Mouse (Mus musculus): ENCODE measurements at regions not wholly inside any gene's neighbourhood (a gene's known extent, or its start where the extent isn't known, plus 50 kb on each side); places are given as distances from the start of the nearest gene placed in this dataset.
A peak's percentile ranks its signal among the peaks of the same experiment; 100 is the strongest.
"Not testable (repeated sequence)": the region's sequence is repeated elsewhere in the genome, so short reads cannot be mapped to it uniquely, and the experiment has no call there.

- H3K27me3 ChIP-seq (replicated peaks) = no peaks in the 10 kb centered on the region
- no peak overlapping the region for H3K4me3 ChIP-seq
- no peaks in the 10 kb centered on the region for H3K36me3 ChIP-seq (replicated peaks)
- no peak overlapping the region for H3K27ac ChIP-seq
- no peaks in the 10 kb centered on the region for H3K4me1 ChIP-seq
- H3K9ac ChIP-seq = no peak overlapping the region
- no peak overlapping the region for H3K4me2 ChIP-seq
- no peaks in the 10 kb centered on the region for H3K9me3 ChIP-seq
- ATAC-seq (replicated peaks) = no peak
- WGBS = 88% methylated on average over 4 of the region's 4 CpGs
Measured at GRCm38 (mm10) chr3:31508471-31508870, 198.3 kb upstream of the Slc7a14 start.

DNA sequence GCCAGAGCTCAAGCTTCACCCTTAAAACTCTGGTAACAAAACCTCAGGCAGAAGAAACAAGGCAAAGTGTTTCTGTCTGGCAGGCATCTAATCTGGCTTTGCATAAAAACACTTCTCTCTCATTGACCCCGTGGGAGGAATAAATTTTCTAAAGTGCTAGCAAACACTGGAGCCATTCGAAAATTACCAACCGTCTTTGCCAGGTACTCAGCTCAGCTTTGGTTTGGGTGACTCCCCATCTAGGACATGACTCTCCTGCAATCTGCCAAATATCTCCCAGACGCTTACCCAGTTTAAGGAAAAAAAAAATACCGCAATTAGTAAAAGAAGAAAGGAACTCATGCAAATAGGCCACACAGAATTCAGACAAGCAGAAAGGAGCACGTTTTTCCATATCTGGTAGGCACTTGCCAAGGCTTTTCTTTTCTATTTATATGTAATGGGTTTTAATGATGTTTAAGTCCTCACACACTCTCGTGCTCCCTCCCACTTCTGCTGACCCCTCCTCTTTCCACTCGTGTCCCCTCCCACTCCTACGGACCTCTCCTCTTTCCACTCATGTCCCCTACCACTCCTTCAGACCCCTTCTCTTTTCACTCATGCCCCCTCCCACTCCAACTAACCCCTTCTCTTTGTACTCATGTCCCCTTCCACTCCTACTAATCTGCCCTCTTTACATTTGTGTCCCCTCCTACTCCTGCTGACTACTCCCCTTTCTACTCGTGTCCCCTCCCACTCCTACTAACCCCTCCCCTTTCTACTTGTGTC, 189.2 kb upstream of the Slc7a14 start:
- H3K4me1 ChIP-seq = no peaks in the 10 kb centered on the region
- WGBS = 71% methylated on average over 10 of the region's 10 CpGs
- H3K9me3 ChIP-seq = no peaks in the 10 kb centered on the region
- H3K4me2 ChIP-seq = no peak overlapping the region
- no peak overlapping the region for H3K4me3 ChIP-seq
- ATAC-seq (replicated peaks) = no peak
- H3K36me3 ChIP-seq (replicated peaks) = no peaks in the 10 kb centered on the region
- H3K27me3 ChIP-seq (replicated peaks) = no peaks in the 10 kb centered on the region
- no peak overlapping the region for H3K27ac ChIP-seq
- H3K9ac ChIP-seq = no peak overlapping the region

GRCm38 (mm10) chr3:31495287-31495686, 185.1 kb upstream of the Slc7a14 start:
- H3K36me3 ChIP-seq (replicated peaks) = no peaks in the 10 kb centered on the region
- H3K27me3 ChIP-seq (replicated peaks) = no peaks in the 10 kb centered on the region
- no peak overlapping the region for H3K4me3 ChIP-seq
- H3K9me3 ChIP-seq = no peaks in the 10 kb centered on the region
- no peak overlapping the region for H3K9ac ChIP-seq
- no peaks in the 10 kb centered on the region for H3K4me1 ChIP-seq
- no peak overlapping the region for H3K27ac ChIP-seq
- WGBS = 81% methylated on average over 1 of the region's 1 CpGs
- ATAC-seq (replicated peaks) = no peak
- no peak overlapping the region for H3K4me2 ChIP-seq

GRCm38 (mm10) chr3:31494706-31495105, 184.5 kb upstream of the Slc7a14 start:
- Histone ChIP-seq H3K27me3 (replicated peaks) (no peaks in the 10 kb centered on the region), H3K4me3 (no peak overlapping the region), H3K4me1 (no peaks in the 10 kb centered on the region), H3K36me3 (replicated peaks) (no peaks in the 10 kb centered on the region), H3K27ac (no peak overlapping the region), H3K9ac (no peak overlapping the region), H3K9me3 (no peaks in the 10 kb centered on the region), H3K4me2 (no peak overlapping the region)
- WGBS = 93% methylated on average over 1 of the region's 1 CpGs
- no peak for ATAC-seq (replicated peaks)

DNA sequence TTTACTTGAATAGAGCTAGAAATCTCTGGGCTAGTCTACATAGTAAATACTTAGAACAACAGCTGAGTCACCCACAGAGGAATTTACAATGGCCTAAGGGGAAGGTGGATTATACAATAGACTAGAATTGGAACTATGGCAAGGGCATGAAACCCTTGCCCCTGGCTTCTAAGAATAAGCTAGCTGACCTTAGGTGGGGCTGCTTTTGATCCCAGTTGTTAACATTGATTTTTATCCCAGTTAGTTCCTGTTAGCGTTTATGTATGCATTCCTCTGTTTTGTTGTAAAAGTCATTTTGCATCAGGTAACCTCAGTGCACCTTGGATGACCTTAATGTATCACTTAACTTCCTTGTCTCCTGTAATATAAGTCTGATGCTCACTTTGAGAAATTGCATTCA, 181.6 kb upstream of the Slc7a14 start:
- not testable (repeated sequence) for H3K27ac ChIP-seq; H3K27me3 ChIP-seq (replicated peaks); ATAC-seq (replicated peaks); H3K36me3 ChIP-seq (replicated peaks); H3K4me3 ChIP-seq; H3K4me2 ChIP-seq; H3K4me1 ChIP-seq; H3K9ac ChIP-seq; H3K9me3 ChIP-seq
- 78% methylated on average over 1 of the region's 1 CpGs for WGBS

DNA sequence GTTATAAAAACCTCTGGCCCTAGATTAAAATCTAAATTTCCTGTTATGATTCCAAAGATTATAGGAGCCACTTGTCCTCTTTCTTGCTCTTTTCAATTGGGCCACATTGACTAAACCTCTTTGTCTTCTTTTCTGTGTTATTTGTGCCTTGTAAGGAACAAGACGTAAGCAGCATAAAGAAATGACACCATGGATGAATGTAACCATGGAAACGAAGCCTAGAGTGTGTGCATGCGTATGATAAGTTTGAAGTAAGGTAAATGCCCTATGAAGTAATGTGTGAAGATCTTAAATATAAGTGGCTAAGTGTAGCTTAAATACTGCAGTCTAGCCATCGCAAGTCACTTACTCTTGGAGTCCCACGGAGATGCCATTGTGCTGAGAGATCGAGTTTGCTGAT, 177.4 kb upstream of the Slc7a14 start:
- WGBS = 65% methylated on average over 6 of the region's 6 CpGs
- no peak overlapping the region for H3K9ac ChIP-seq
- no peak; the same call in 1 of the 2 replicates for ATAC-seq (replicated peaks)

DNA sequence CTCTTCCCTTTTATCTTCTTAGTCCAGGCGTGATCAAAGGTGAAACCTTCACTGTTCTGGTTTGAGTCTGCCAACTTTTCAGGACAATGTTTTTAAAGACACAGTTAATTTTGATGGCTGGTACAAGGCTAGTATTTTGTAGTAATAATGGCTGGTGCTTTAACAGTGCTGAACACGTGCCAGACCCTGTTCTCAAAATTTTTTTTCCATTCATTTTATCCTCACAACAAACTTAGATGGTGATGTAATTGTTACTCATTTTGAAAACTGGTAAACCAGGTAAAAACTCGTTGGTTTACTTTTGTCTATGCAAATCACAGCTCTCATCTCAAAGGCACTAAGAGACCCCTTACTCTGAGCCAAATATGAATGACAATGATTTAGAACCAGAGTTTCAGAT, 171.8 kb upstream of the Slc7a14 start:
- H3K9me3 ChIP-seq = no peaks in the 10 kb centered on the region
- WGBS = 77% methylated on average over 3 of the region's 3 CpGs
- no peak overlapping the region for H3K4me3 ChIP-seq
- no peak overlapping the region for H3K9ac ChIP-seq
- no peak overlapping the region for H3K4me2 ChIP-seq
- no peak for ATAC-seq (replicated peaks)
- no peaks in the 10 kb centered on the region for H3K4me1 ChIP-seq
- no peaks in the 10 kb centered on the region for H3K36me3 ChIP-seq (replicated peaks)
- H3K27me3 ChIP-seq (replicated peaks) = no peaks in the 10 kb centered on the region
- no peak overlapping the region for H3K27ac ChIP-seq

More for the DNA sequence above, 177.4 kb upstream of the Slc7a14 start:
- no peak overlapping the region for H3K4me2 ChIP-seq
- H3K4me3 ChIP-seq = no peak overlapping the region
- no peaks in the 10 kb centered on the region for H3K9me3 ChIP-seq
- H3K27me3 ChIP-seq (replicated peaks) = no peaks in the 10 kb centered on the region
- H3K36me3 ChIP-seq (replicated peaks) = no peaks in the 10 kb centered on the region
- H3K4me1 ChIP-seq = no peaks in the 10 kb centered on the region
- H3K27ac ChIP-seq = no peak overlapping the region

DNA sequence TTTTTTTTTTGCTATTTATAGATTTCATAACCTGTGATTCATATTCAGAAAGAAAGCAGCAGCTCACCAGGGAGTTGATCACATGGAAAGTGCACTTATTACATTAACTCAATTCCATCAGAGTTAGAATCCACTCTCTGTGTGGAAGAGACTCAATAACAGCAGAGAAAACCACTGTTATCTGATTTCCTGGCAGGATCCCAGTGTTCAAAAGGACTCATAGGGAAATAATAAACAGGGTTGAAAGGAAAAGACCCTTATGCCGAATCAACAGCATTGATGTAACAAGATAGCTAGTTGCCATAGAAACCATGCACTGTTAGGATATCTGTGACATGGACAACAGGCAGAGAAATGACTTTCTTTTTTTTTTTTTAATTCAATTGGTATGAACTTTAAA, 157.7 kb upstream of the Slc7a14 start:
- Histone ChIP-seq H3K4me1 (no peaks in the 10 kb centered on the region), H3K27ac (peak overlapping the region; percentile 58), H3K4me2 (no peak overlapping the region), H3K4me3 (no peak overlapping the region), H3K36me3 (replicated peaks) (no peaks in the 10 kb centered on the region), H3K9me3 (no peaks in the 10 kb centered on the region), H3K27me3 (replicated peaks) (no peaks in the 10 kb centered on the region), H3K9ac (no peak overlapping the region)
- ATAC-seq (replicated peaks) = peak; percentile 95
- WGBS = 9% methylated on average over 1 of the region's 1 CpGs

GRCm38 (mm10) chr3:31464260-31464659, 154.1 kb upstream of the Slc7a14 start:
- H3K27ac ChIP-seq = no peak overlapping the region
- H3K9me3 ChIP-seq = no peaks in the 10 kb centered on the region
- no peaks in the 10 kb centered on the region for H3K27me3 ChIP-seq (replicated peaks)
- H3K36me3 ChIP-seq (replicated peaks) = no peaks in the 10 kb centered on the region
- no peak overlapping the region for H3K4me3 ChIP-seq
- no peaks in the 10 kb centered on the region for H3K4me1 ChIP-seq
- 82% methylated on average over 4 of the region's 4 CpGs for WGBS
- no peak overlapping the region for H3K9ac ChIP-seq
- ATAC-seq (replicated peaks) = no peak
- H3K4me2 ChIP-seq = no peak overlapping the region

DNA sequence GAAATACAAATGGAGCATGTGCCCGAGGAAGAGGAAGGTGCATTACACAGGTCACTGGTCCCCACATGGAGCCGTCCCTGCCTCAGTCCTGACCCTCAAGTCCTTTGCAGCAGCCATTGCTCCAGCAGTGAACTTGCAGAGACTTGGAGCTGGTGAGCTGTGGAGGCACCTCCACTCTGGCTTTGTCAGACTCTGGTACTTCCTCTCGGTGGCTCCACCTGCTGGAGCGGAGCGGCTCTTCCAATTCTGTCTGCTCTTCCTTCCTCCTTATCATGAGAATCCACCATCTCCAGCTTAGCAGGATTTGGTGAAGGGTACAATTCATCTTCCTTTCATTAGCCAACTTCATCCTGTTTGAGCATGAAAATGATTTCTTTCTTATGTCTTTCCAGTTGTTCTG, 149.3 kb upstream of the Slc7a14 start:
- no peak overlapping the region for H3K9ac ChIP-seq
- H3K4me1 ChIP-seq = peaks cover 12% of the 10 kb centered on the region; the same call in 1 of the 2 replicates
- no peaks in the 10 kb centered on the region for H3K9me3 ChIP-seq
- no peak overlapping the region for H3K4me2 ChIP-seq
- WGBS = 68% methylated on average over 5 of the region's 5 CpGs
- no peaks in the 10 kb centered on the region for H3K27me3 ChIP-seq (replicated peaks)
- 0 out of 2 replicates have a peak, but pooled peaks have one; percentile 10 for ATAC-seq (replicated peaks)
- H3K36me3 ChIP-seq (replicated peaks) = no peaks in the 10 kb centered on the region
- no peak overlapping the region for H3K4me3 ChIP-seq
- H3K27ac ChIP-seq = no peak overlapping the region

GRCm38 (mm10) chr3:31457938-31458337, 147.8 kb upstream of the Slc7a14 start:
- no peaks in the 10 kb centered on the region for H3K27me3 ChIP-seq (replicated peaks)
- peak; percentile 95 for ATAC-seq (replicated peaks)
- H3K4me1 ChIP-seq = peaks cover 12% of the 10 kb centered on the region; the same call in 1 of the 2 replicates
- no peak overlapping the region for H3K27ac ChIP-seq
- no peaks in the 10 kb centered on the region for H3K9me3 ChIP-seq
- H3K36me3 ChIP-seq (replicated peaks) = no peaks in the 10 kb centered on the region
- H3K4me3 ChIP-seq = no peak overlapping the region
- WGBS = 36% methylated on average over 4 of the region's 4 CpGs
- H3K9ac ChIP-seq = no peak overlapping the region
- no peak overlapping the region for H3K4me2 ChIP-seq

GRCm38 (mm10) chr3:31455031-31455430, 144.9 kb upstream of the Slc7a14 start:
- no peak overlapping the region for H3K4me3 ChIP-seq
- H3K27me3 ChIP-seq (replicated peaks) = no peaks in the 10 kb centered on the region
- ATAC-seq (replicated peaks) = no peak
- H3K27ac ChIP-seq = no peak overlapping the region
- H3K36me3 ChIP-seq (replicated peaks) = no peaks in the 10 kb centered on the region
- H3K9ac ChIP-seq = no peak overlapping the region
- peaks cover 12% of the 10 kb centered on the region; the same call in 1 of the 2 replicates for H3K4me1 ChIP-seq
- no peak overlapping the region for H3K4me2 ChIP-seq
- WGBS = 89% methylated on average over 5 of the region's 5 CpGs
- no peaks in the 10 kb centered on the region for H3K9me3 ChIP-seq

- H3K4me3 ChIP-seq = no peak overlapping the region
- WGBS = 89% methylated on average over 1 of the region's 1 CpGs
- H3K36me3 ChIP-seq (replicated peaks) = no peaks in the 10 kb centered on the region
- no peaks in the 10 kb centered on the region for H3K9me3 ChIP-seq
- H3K27me3 ChIP-seq (replicated peaks) = no peaks in the 10 kb centered on the region
- H3K9ac ChIP-seq = no peak overlapping the region
- H3K27ac ChIP-seq = no peak overlapping the region
- no peak for ATAC-seq (replicated peaks)
- no peaks in the 10 kb centered on the region for H3K4me1 ChIP-seq
- H3K4me2 ChIP-seq = no peak overlapping the region
Measured at GRCm38 (mm10) chr3:31444861-31445260, 134.7 kb upstream of the Slc7a14 start.

Measured in midbrain, embryonic 15.5 days (tissue).